Mouse (Mus musculus) G1E (cell line): Measurements from ENCODE around the gene Prr7.

Experiments
- CTCF ChIP-seq: IDR thresholded peaks from 2 replicates; pipeline ENCODE4 v1.5.1; 2012; ENCODE audit warnings: low read depth, low read length, inconsistent platforms, mixed read lengths
- GATA1 ChIP-seq: IDR thresholded peaks from 2 replicates; pipeline ENCODE4 v1.6.1; 2012; ENCODE audit warnings: borderline replicate concordance, low read length, inconsistent platforms, mixed read lengths

- no peak for TF ChIP-seq CTCF
- no peak for TF ChIP-seq GATA1
These were observed 43.8 kb upstream of the Prr7 start for GRCm38 (mm10) chr13:55420018-55420932.
